Comparison of ENCODE assay signal across 24 mouse cellular contexts in genomic region chrX:57982351-57982750, GRCm38 (mm10). TPM values are rescaled to one million over a fixed set of nuclear protein-coding genes. Genes with fewer than 3 reads are reported as not detected.
DNase-seq lines count a peak whose midpoint lies in the region; ATAC-seq lines count a peak whose summit lies in the region.
"Had no signal": no experiment of that assay in that cellular context is flagged by ENCODE, and none has a peak within 500 bp of the region (broad histone marks: within the 10 kb centered on the region; RNA-seq: fewer than 3 reads in every experiment).

No protein-coding gene starts in this region.

- DNase-seq in cerebellum, postnatal 10 days = peak; percentile 60 to 76
- no peak for DNase-seq in cerebellum, adult 8-10 months
- DNase-seq in cerebellum, postnatal 14 days = peak; percentile 22 to 58
- no peak for DNase-seq in cerebellum, adult 9-10 months
- DNase-seq in cerebellum, postnatal 25 days = peak; percentile 9 to 13
- peak; percentile 39 for DNase-seq in left cerebral cortex, postnatal 4 days
- DNase-seq in left cerebral cortex, postnatal 36 days (ENCODE audit: low spot score in 2 of 2) = no peak
- DNase-seq: adrenal gland, adult 2 months; adrenal gland, adult 8-10 months; adrenal gland, postnatal 10 days; adrenal gland, postnatal 14 days; adrenal gland, postnatal 25 days; adrenal gland, postnatal 36 days; B cell, adult 2 months; cerebellum, adult 11 months; cerebellum, adult 11-12 months; cerebellum, adult 18-20 months had no signal

- no peak for ATAC-seq in cerebellum, adult (ENCODE audit: insufficient number of reproducible peaks, low FRiP score, low TSS enrichment)
- ATAC-seq: activated CD4-positive, CD25-positive, alpha-beta regulatory T cell, adult 4 months; CD4-positive, CD25-positive, alpha-beta regulatory T cell, adult 4 months; Patski had no signal

- intact Hi-C loops in left cerebral cortex, postnatal 4 days (cut with DNase I) = no loop called here
- intact Hi-C loops in left cerebral cortex, postnatal 36 days (cut with DNase I) = no loop called here

RNA-seq across cellular contexts. Expression of gene Zic3, which starts 40.1 kb away (rescaled TPM):
- 1 to 10 TPM; 6.4 to 8.9 TPM for total RNA-seq in left cerebral cortex, postnatal 4 days (2021)
- total RNA-seq in left cerebral cortex, postnatal 36 days (2021) = 1 to 10 TPM; 3.1 to 3.4 TPM
- total RNA-seq: adrenal gland, adult 18-20 months; adrenal gland, adult 2 months; adrenal gland, adult 8-10 months; adrenal gland, postnatal 10 days; adrenal gland, postnatal 14 days; adrenal gland, postnatal 25 days; adrenal gland, postnatal 36 days; CH12.LX; MEL had no signal

Comparison
In these comparisons a context has a peak if more than half of its experiments do, and no peak if none do; other contexts are left out.
1. DNase-seq: peak in cerebellum, postnatal 10 days (2 of 2), cerebellum, postnatal 14 days (2 of 2), cerebellum, postnatal 25 days (2 of 2) and left cerebral cortex, postnatal 4 days (single experiment); none in cerebellum, adult 8-10 months (single experiment), cerebellum, adult 9-10 months (single experiment) and left cerebral cortex, postnatal 36 days (0 of 2).